Mouse (Mus musculus) T-helper 17 cell (primary cell): Measurements from ENCODE around the gene Pafah1b1.

Experiments
- in situ Hi-C, 2 experiments: fragments of 300-600 bp; cut with MboI, MseI; formaldehyde crosslinking; loops; 1 replicate in 1 of 2; 2 replicates in 1 of 2; pipeline ENCODE4 v1.15.1; 2025; ENCODE audit warnings: high pct_unique_total_duplicates in 2 of 2

Pafah1b1 gene

GRCm38 (mm10) chr11:74721141-74721540, 3.3 kb downstream of the Pafah1b1 start:
- in situ Hi-C loops: loop anchor here in 1 of 2 experiments (10.0 kb wide), 1 partner anchor 1044 kb away; no protein-coding TSS in a partner anchor

DNA sequence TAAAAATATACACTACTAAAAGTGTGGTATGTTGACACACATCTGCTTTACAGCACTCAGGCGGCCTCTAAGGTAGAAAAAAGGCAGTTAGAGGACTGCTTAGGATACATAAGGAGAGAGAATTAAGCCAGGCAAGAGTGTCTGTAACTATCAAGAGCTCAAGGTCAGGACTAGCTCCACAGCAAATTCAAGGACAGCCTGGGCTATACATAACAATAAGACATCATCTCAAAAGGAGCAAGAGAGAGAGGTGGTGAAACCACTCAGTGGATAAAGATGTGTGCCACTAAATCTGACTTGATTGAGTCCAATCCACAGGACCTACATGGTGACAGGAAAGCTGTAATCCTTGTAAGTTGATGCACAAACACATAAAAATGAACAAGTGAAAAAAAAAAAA, 3.8 kb downstream of the Pafah1b1 start:
- in situ Hi-C loops: loop anchor here in 1 of 2 experiments (10.0 kb wide), 1 partner anchor 1044 kb away; no protein-coding TSS in a partner anchor

- in situ Hi-C loops: no loop called here
Measured at GRCm38 (mm10) chr11:74715971-74716525, 8.4 kb downstream of the Pafah1b1 start.

DNA sequence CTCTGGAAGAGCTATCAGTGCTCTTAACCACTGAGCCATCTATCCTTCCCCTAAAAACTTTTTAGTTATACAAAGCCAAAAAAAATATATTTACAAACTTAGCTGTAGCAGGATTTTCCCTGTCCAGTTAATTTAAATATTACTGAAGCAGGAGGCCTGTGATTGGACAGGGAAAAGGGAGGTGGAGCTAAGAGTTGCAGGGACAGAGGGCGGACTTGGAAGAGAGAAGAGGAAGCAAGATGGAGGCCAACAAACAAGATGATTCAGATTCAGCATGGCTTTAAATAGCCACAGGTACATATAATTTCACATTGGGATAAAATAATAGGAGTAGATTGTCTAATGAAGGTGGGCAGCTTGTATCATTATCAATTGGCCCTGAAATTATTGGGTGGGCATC, 13.8 kb downstream of the Pafah1b1 start:
- in situ Hi-C loops: no loop called here

- in situ Hi-C loops: no loop called here
Measured at GRCm38 (mm10) chr11:74708781-74709180, 15.7 kb downstream of the Pafah1b1 start.

DNA sequence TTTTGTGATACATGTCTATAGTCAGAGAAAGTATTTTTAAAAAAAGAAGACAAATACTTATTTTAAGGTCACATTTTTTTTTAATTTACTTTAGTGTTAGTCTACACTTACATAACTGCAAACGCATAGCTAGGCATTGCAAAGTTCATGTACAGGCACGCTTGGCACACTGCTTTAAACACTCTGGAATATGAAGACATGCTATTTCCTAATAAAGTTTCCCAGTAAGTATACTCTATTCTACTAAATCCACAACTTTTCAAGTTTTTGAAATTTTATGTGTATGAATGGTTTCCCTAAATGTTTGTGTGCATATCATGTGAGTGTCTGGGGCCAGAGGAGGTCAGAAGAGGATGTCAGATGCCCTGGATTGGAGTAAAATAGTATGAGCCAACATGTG, 20.4 kb downstream of the Pafah1b1 start:
- in situ Hi-C loops: no loop called here

DNA sequence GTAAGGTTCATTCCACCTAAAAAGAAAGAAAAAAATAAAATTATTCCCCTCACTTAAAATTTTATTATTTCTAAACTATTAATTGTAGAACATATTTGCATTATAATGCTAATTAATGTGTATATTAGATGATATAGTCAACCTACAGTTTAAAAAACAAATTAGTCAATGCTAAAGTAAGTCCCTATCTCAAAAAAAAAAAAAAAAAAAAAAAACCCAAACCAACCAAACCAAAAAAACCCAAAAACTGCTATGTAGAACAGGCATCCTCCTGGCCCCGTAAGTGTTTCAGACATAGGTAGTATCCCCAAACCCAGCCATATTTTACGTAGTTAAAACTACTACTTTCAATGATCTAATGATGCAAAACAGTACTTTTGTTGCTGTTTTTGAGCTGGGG, 25.0 kb downstream of the Pafah1b1 start:
- in situ Hi-C loops: no loop called here

DNA sequence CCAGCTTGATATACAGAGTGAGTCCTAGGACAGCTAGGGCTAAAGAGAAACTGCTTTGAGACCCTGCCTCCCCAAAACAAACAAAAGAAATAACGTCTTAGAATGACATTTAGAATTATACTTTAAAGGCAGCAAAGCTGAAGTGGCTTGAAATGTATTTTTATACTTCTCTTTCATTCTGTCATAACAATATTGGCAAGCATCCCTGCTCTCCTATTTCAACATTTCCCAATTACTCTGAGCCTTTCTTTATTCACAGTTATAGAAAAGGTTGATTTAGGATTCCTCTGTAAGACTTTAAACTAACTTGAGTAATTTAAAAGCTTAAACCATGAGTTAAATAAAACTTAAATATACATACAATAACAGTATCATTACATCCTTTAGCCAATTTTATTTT, 32.3 kb downstream of the Pafah1b1 start:
- in situ Hi-C loops: loop anchor here in 1 of 2 experiments (5.0 kb wide), 1 partner anchor 85 kb away; no protein-coding TSS in a partner anchor

- in situ Hi-C loops: no loop called here
Measured at GRCm38 (mm10) chr11:74675156-74675555, 49.3 kb downstream of the Pafah1b1 start.

DNA sequence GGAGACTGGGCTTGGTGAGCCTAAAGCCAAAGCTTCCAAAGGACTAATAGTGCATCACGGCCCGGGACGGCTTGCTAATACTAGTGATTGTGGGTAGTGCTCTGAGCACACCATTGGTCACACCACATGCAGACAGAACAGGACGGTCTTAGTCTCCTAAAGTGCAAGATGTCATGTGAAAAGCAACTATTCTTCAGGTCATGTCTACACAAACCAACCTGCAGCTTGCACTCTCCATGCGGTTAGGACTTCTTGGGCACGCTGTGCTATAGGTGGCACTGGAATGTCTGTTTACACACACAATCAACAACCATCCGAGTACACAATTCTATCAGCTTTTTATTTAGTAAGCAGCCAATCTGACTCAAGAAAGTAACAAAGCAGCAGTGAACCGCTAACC, 49.8 kb downstream of the Pafah1b1 start:
- in situ Hi-C loops: no loop called here

DNA sequence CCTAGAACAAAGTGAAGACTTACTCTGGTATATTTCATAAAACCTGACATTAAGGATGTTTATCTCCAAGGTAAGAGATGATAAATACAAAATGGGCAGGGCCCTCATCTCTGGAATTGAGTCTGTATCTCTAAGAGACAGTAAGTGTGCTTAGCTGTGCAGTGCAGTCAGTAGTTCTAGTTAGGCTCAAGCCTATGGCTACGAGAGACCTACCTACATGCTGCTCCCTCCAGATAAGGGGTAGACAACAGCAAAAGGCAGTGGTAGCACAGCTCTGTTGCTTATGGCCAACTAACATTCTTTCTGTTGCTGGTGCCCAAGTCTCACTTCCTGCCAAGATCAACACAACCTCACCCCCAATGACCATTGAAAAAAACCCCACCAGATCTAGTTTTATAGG, 50.9 kb downstream of the Pafah1b1 start:
- in situ Hi-C loops: no loop called here

GRCm38 (mm10) chr11:74672901-74673513, 51.5 kb downstream of the Pafah1b1 start:
- in situ Hi-C loops: no loop called here

DNA sequence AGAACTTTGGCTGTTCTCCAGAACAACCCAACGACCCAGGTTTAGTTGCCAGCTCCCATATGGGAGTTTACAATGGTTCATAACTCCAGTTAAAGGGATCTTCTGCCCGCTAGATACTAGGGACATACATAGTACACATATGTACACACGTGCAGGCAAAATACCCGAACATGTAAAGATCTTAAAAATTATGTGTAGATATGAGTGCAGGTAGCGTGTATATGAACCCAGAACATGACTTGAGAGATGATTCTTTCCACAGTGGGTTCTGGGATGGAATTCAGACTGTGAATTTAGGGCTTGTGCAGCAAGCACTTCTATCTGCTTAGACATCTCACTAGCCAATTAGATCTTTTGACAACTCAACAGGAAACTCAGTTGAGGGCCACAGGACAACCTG, 52.6 kb downstream of the Pafah1b1 start:
- in situ Hi-C loops: no loop called here

DNA sequence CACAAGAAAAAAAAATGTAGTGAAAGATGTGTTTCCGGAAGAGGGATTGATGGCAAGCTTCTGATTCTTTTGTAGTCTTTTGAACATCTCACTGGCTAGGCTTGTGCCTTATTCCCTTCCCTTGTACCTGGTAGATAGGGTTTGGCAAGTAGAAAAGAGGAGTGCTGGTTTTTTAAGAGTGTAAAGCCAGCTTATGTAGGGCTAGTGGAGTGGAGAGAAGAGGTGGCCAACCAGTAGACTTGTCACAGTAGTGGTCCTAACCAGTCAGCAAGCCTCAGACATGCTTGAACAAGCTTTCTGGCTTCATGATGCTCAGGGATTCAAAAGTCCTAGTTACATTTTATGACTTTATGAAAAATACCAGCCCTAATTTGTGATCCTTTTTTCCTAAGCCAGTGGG, 53.5 kb downstream of the Pafah1b1 start:
- in situ Hi-C loops: no loop called here

- in situ Hi-C loops: no loop called here
Measured at GRCm38 (mm10) chr11:74670151-74670550, 54.3 kb downstream of the Pafah1b1 start.

GRCm38 (mm10) chr11:74668971-74669370, 55.5 kb downstream of the Pafah1b1 start:
- in situ Hi-C loops: no loop called here

DNA sequence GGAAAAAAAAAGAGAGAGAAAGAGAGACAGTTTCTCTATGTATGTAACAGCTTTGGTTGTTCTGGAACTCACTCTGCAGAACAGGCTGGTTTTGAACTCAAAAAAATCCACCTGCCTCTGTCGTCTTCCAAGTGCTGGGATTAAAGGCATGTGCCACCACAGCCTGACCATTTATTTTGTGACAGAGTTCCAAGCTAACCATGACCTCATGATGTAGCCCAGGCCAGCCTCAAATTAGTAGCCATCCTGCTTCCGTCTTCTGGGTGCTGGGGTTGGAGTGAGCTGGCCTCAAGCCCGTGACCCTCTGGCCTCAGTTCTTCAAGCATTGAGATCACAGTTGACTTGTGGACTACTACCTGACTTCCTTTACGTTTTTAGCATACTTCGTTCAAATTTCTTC, 56.0 kb downstream of the Pafah1b1 start:
- in situ Hi-C loops: no loop called here

- in situ Hi-C loops: no loop called here
Measured at GRCm38 (mm10) chr11:74667582-74668010, 56.9 kb downstream of the Pafah1b1 start.

- in situ Hi-C loops: no loop called here
Measured at GRCm38 (mm10) chr11:74666776-74667581, 57.5 kb downstream of the Pafah1b1 start.

DNA sequence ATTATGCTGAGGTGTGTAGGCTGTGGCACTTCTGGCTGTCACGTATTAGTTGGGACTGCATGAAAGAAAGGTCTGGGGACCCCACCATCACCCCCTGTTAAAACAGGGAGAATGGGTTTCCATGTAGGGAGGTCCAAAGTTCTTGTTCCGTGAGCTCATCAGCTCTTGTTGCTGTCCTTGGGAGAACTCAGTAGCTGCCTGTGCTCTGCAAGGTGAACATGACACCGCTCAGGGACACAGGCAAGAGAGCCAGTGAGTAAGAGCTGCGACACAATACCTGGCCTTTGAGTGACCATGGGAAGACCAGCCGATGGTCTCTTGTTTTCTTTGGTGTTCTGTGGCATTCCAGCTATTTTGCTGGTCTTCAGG, 58.2 kb downstream of the Pafah1b1 start:
- in situ Hi-C loops: no loop called here

- in situ Hi-C loops: no loop called here
Measured at GRCm38 (mm10) chr11:74665631-74666283, 58.7 kb downstream of the Pafah1b1 start.

- in situ Hi-C loops: no loop called here
Measured at GRCm38 (mm10) chr11:74664906-74665305, 59.6 kb downstream of the Pafah1b1 start.
